Mouse (Mus musculus) ES-E14 (cell line): ENCODE measurements at regions not wholly inside any gene's neighbourhood (a gene's known extent, or its start where the extent isn't known, plus 50 kb on each side); places are given as distances from the start of the nearest gene placed in this dataset.

Experiments
- CHD2 ChIP-seq: IDR thresholded peaks from 2 replicates; pipeline ENCODE4 v1.6.1; 2014; ENCODE audit warnings: mild to moderate bottlenecking, low read depth, low read length, inconsistent platforms
- HCFC1 ChIP-seq: IDR thresholded peaks from 2 replicates; pipeline ENCODE4 v1.6.1; 2012; ENCODE audit warnings: low read length, inconsistent platforms, borderline replicate concordance; ENCODE audit not compliant: insufficient read depth
- ZC3H11A ChIP-seq: IDR thresholded peaks from 2 replicates; pipeline ENCODE4 v1.6.1; 2012; ENCODE audit warnings: low read depth, mild to moderate bottlenecking, inconsistent platforms, low read length, borderline replicate concordance
- ZNF384 ChIP-seq: IDR thresholded peaks from 2 replicates; pipeline ENCODE4 v1.6.1; 2012; ENCODE audit warnings: low read depth, low read length, inconsistent platforms

- TF ChIP-seq CHD2 (no peak), ZNF384 (no peak), HCFC1 (no peak), ZC3H11A (no peak)
These were observed 179.4 kb downstream of the Fam43a start for GRCm38 (mm10) chr16:30778945-30779344.
